Mouse (Mus musculus) liver, adult 2 months (tissue): ENCODE results near the gene Cpeb2. TPM values are rescaled to one million over a fixed set of nuclear protein-coding genes. Genes with fewer than 3 reads are reported as not detected.

ENCODE experiments used
- DNase-seq: peaks from one replicate; pipeline ENCODE4 v3.0.0-alpha.2; 2011; ENCODE audit warnings: low read depth, low spot score; ENCODE audit errors: extremely low read depth
- H3K27ac ChIP-seq: fragments of 200-500 bp; replicated peaks from 2 replicates; pipeline ENCODE4 v1.5.1; 2012; ENCODE audit warnings: low read depth, mild to moderate bottlenecking, control low read depth, inconsistent platforms, low read length; ENCODE audit not compliant: insufficient read depth
- H3K27me3 ChIP-seq: fragments of 200-500 bp; 2 replicates; pipeline ENCODE4 v1.6.1; 2012; ENCODE audit warnings: mild to moderate bottlenecking, moderate library complexity, low read length, inconsistent platforms; ENCODE audit not compliant: control insufficient read depth, insufficient read depth
- H3K36me3 ChIP-seq: fragments of 200-500 bp; 2 replicates; pipeline ENCODE4 v1.6.1; 2012; ENCODE audit warnings: low read length, inconsistent platforms; ENCODE audit not compliant: control insufficient read depth, insufficient read depth
- H3K4me1 ChIP-seq: fragments of 200-500 bp; 2 replicates; pipeline ENCODE4 v1.6.1; 2011; ENCODE audit warnings: low read length; ENCODE audit not compliant: control insufficient read depth, insufficient read depth
- H3K4me3 ChIP-seq: fragments of 200-500 bp; 2 replicates; pipeline ENCODE4 v1.5.1; 2011; ENCODE audit warnings: low read depth, mild to moderate bottlenecking, control low read depth, low read length, moderate library complexity; ENCODE audit not compliant: insufficient read depth
- H3K79me2 ChIP-seq: fragments of 200-500 bp; 2 replicates; pipeline ENCODE4 v1.6.1; 2012; ENCODE audit warnings: inconsistent platforms, mild to moderate bottlenecking, low read length, moderate library complexity; ENCODE audit not compliant: control insufficient read depth, insufficient read depth
- H3K9ac ChIP-seq: fragments of 200-500 bp; 2 replicates; pipeline ENCODE4 v1.6.1; 2012; ENCODE audit warnings: low read depth, mild to moderate bottlenecking, control low read depth, inconsistent platforms, low read length
- CTCF ChIP-seq: fragments of 200-500 bp; IDR thresholded peaks from 2 replicates; pipeline ENCODE4 v1.5.1; 2011; ENCODE audit warnings: low read depth, low read length, control low read depth
- POLR2A ChIP-seq: fragments of 200-500 bp; IDR thresholded peaks from 2 replicates; pipeline ENCODE4 v1.6.1; 2011; ENCODE audit warnings: low read length, control low read depth; ENCODE audit not compliant: insufficient read depth; ENCODE audit errors: extremely low read depth
- WGBS: fragments of 180-500 bp; shearing (Covaris S2); methylation state at CpG from one replicate; pipeline ENCODE4 v1.1.7; 2018; 5-methylcytosine and 5-hydroxymethylcytosine counted together
- polyA plus RNA-seq: library from polyadenylated mRNA; depleted of rRNA; stranded (reverse); fragments of >200 nt; gene quantifications from 2 replicates; pipeline ENCODE4 v1.2.3, GENCODE M21; 2012
- total RNA-seq: library from RNA; depleted of rRNA; stranded (reverse); fragments of >200 nt; gene quantifications from 2 replicates; pipeline ENCODE4 v1.2.3, GENCODE M21; 2014

Cpeb2 gene
- total and polyA plus RNA-seq, 2 experiments: 4.4 to 23.5 TPM

- peaks cover 23% of the 10 kb centered on the region for H3K79me2 ChIP-seq
- no peaks in the 10 kb centered on the region for H3K27me3 ChIP-seq
- peak overlapping the region; percentile 97 for H3K27ac ChIP-seq
- TF ChIP-seq CTCF (no peak), POLR2A (no peak)
- peaks cover 8% of the 10 kb centered on the region; the same call in 1 of the 2 replicates for H3K4me1 ChIP-seq
- under 1% methylated on average over 27 of the region's 27 CpGs for WGBS
- peak overlapping the region; percentile 99 for H3K9ac ChIP-seq
- peaks cover 14% of the 10 kb centered on the region for H3K36me3 ChIP-seq
- DNase-seq: peak; percentile 53
- peak overlapping the region; percentile 84 for H3K4me3 ChIP-seq
These were observed 2.3 kb downstream of the Cpeb2 start for GRCm38 (mm10) chr5:43235186-43235785.

GRCm38 (mm10) chr5:43235997-43236396 lies 3.0 kb downstream of the Cpeb2 start:
- H3K27ac ChIP-seq: no peak overlapping the region
- H3K36me3 ChIP-seq: peaks cover 18% of the 10 kb centered on the region
- 14% methylated on average over 5 of the region's 5 CpGs for WGBS
- peak; percentile 91 for DNase-seq
- H3K4me3 ChIP-seq: peak overlapping the region; percentile 84
- peaks cover 27% of the 10 kb centered on the region for H3K79me2 ChIP-seq
- H3K9ac ChIP-seq: peak overlapping the region; percentile 18; the same call in 1 of the 2 replicates
- H3K27me3 ChIP-seq: no peaks in the 10 kb centered on the region
- H3K4me1 ChIP-seq: peaks cover 8% of the 10 kb centered on the region; the same call in 1 of the 2 replicates
- TF ChIP-seq POLR2A (no peak), CTCF (no peak)

GRCm38 (mm10) chr5:43236476-43236875 lies 3.5 kb downstream of the Cpeb2 start:
- 28% methylated on average over 3 of the region's 3 CpGs for WGBS
- H3K27me3 ChIP-seq: no peaks in the 10 kb centered on the region
- H3K79me2 ChIP-seq: peaks cover 27% of the 10 kb centered on the region
- peaks cover 6% of the 10 kb centered on the region; the same call in 1 of the 2 replicates for H3K4me1 ChIP-seq
- TF ChIP-seq POLR2A: no peak
- TF ChIP-seq CTCF: no peak
- H3K36me3 ChIP-seq: peaks cover 19% of the 10 kb centered on the region
- H3K27ac ChIP-seq: no peak overlapping the region
- H3K9ac ChIP-seq: no peak overlapping the region
- H3K4me3 ChIP-seq: no peak overlapping the region
- DNase-seq: no peak

GRCm38 (mm10) chr5:43237238-43237637 lies 4.3 kb downstream of the Cpeb2 start:
- no peak for DNase-seq
- Histone ChIP-seq H3K4me1 (peaks cover 5% of the 10 kb centered on the region; the same call in 1 of the 2 replicates), H3K27me3 (no peaks in the 10 kb centered on the region), H3K4me3 (no peak overlapping the region), H3K79me2 (peaks cover 27% of the 10 kb centered on the region), H3K9ac (no peak overlapping the region), H3K27ac (no peak overlapping the region), H3K36me3 (peaks cover 19% of the 10 kb centered on the region)
- TF ChIP-seq CTCF (no peak), POLR2A (no peak)
- WGBS: 87% methylated on average over 12 of the region's 12 CpGs

- no peak for DNase-seq
- no peak overlapping the region for H3K9ac ChIP-seq
- H3K4me1 ChIP-seq: peaks cover 5% of the 10 kb centered on the region; the same call in 1 of the 2 replicates
- no peak overlapping the region for H3K27ac ChIP-seq
- WGBS: 90% methylated on average over 6 of the region's 6 CpGs
- peaks cover 23% of the 10 kb centered on the region for H3K79me2 ChIP-seq
- TF ChIP-seq CTCF: no peak
- no peak for TF ChIP-seq POLR2A
- H3K4me3 ChIP-seq: no peak overlapping the region
- peaks cover 24% of the 10 kb centered on the region for H3K36me3 ChIP-seq
- H3K27me3 ChIP-seq: no peaks in the 10 kb centered on the region
These were observed 6.3 kb downstream of the Cpeb2 start for GRCm38 (mm10) chr5:43239141-43239835.

GRCm38 (mm10) chr5:43240729-43241128 lies 7.8 kb downstream of the Cpeb2 start:
- H3K4me3 ChIP-seq: no peak overlapping the region
- TF ChIP-seq CTCF: no peak
- TF ChIP-seq POLR2A: no peak
- H3K79me2 ChIP-seq: peaks cover 11% of the 10 kb centered on the region
- no peak overlapping the region for H3K27ac ChIP-seq
- peaks cover 32% of the 10 kb centered on the region for H3K36me3 ChIP-seq
- peaks cover 5% of the 10 kb centered on the region; the same call in 1 of the 2 replicates for H3K4me1 ChIP-seq
- no peak overlapping the region for H3K9ac ChIP-seq
- H3K27me3 ChIP-seq: no peaks in the 10 kb centered on the region
- no peak for DNase-seq
